ENCODE assay signal across 19 mouse cellular contexts in genomic region chr11:109559241-109559640, GRCm38 (mm10). TPM values are rescaled to one million over a fixed set of nuclear protein-coding genes. Genes with fewer than 3 reads are reported as not detected.
DNase-seq lines count a peak whose midpoint lies in the region; ATAC-seq and TF ChIP-seq lines count a peak whose summit lies in the region.
"Had no signal": no experiment of that assay in that cellular context is flagged by ENCODE, and none has a peak within 500 bp of the region (broad histone marks: within the 10 kb centered on the region; RNA-seq: fewer than 3 reads in every experiment).

No protein-coding gene starts in this region.

- no peak for ATAC-seq in midbrain, embryonic 15.5 days (replicated peaks)
- ATAC-seq: CD4-positive, CD25-positive, alpha-beta regulatory T cell, adult 4 months had no signal

- no peaks in the 10 kb centered on the region for H3K27me3 ChIP-seq in midbrain, embryonic 15.5 days (replicated peaks)
- H3K27me3 ChIP-seq: embryonic facial prominence, embryonic 12.5 days; hindbrain, embryonic 13.5 days had no signal

- H3K9ac ChIP-seq in midbrain, embryonic 15.5 days, result no peak overlapping the region
- H3K9ac ChIP-seq: embryonic facial prominence, embryonic 12.5 days; hindbrain, embryonic 13.5 days; lung, embryonic 14.5 days had no signal

- DNase-seq in adrenal gland, adult 8-10 months, result peak; percentile 8
- no peak for DNase-seq in adrenal gland, postnatal 36 days
- DNase-seq in kidney, adult 11 months, result peak; percentile 36
- DNase-seq in kidney, postnatal 10 days, result no peak
- DNase-seq in lung, postnatal 10 days, result peak; percentile 19
- no peak for DNase-seq in lung, adult 2 months
- DNase-seq in spleen, adult 12 weeks (ENCODE audit: low spot score), result no peak
- DNase-seq: cerebellum, adult 18-20 months; left cerebral cortex, postnatal 4 days; lung, embryonic 14.5 days; right cerebral cortex, adult 18-20 months; spleen, adult 18-20 months; thymus, adult 18-20 months had no signal

- 58% methylated on average over 12 of the region's 12 CpGs for WGBS in lung, adult 2 months
- 87% methylated on average over 12 of the region's 12 CpGs for WGBS in midbrain, embryonic 15.5 days

- H3K9me3 ChIP-seq in midbrain, embryonic 15.5 days, result no peaks in the 10 kb centered on the region
- H3K9me3 ChIP-seq: embryonic facial prominence, embryonic 12.5 days; G1E; hindbrain, embryonic 13.5 days had no signal

- H3K4me2 ChIP-seq in midbrain, embryonic 15.5 days, result no peak overlapping the region
- H3K4me2 ChIP-seq: embryonic facial prominence, embryonic 12.5 days; hindbrain, embryonic 13.5 days; lung, embryonic 14.5 days had no signal

- peaks cover 9% of the 10 kb centered on the region for H3K4me1 ChIP-seq in lung, adult 2 months (ENCODE audit: control insufficient read depth, insufficient read depth, low read length)
- no peaks in the 10 kb centered on the region for H3K4me1 ChIP-seq in midbrain, embryonic 15.5 days
- H3K4me1 ChIP-seq: hindbrain, embryonic 13.5 days had no signal

- TF ChIP-seq POLR2A in lung, adult 2 months (IDR thresholded peaks at IDR 0.05; ENCODE audit: borderline replicate concordance, extremely low read depth, low read depth, low read length), result no peak

- TF ChIP-seq CTCF in lung, adult 2 months (IDR thresholded peaks at IDR 0.05; ENCODE audit: insufficient read depth, low read length), result no peak

- no peak overlapping the region for H3K4me3 ChIP-seq in lung, adult 2 months (replicated peaks; ENCODE audit: extremely low read depth, low read depth, low read length)
- no peak overlapping the region for H3K4me3 ChIP-seq in midbrain, embryonic 15.5 days
- H3K4me3 ChIP-seq: embryonic facial prominence, embryonic 12.5 days; hindbrain, embryonic 13.5 days; layer of hippocampus, adult 2 months had no signal

- H3K36me3 ChIP-seq in midbrain, embryonic 15.5 days (replicated peaks), result no peaks in the 10 kb centered on the region
- H3K36me3 ChIP-seq: embryonic facial prominence, embryonic 12.5 days; G1E; hindbrain, embryonic 13.5 days had no signal

- no peak overlapping the region for H3K27ac ChIP-seq in midbrain, embryonic 15.5 days
- H3K27ac ChIP-seq: embryonic facial prominence, embryonic 12.5 days; hindbrain, embryonic 13.5 days; layer of hippocampus, adult 2 months had no signal

RNA-seq across cellular contexts. Expression of gene Wipi1, which starts 52.5 kb away (rescaled TPM):
- 10 to 100 TPM; 32.2 to 43.7 (median 40.0) TPM for total RNA-seq in adrenal gland, adult 8-10 months (2022)
- total RNA-seq in adrenal gland, postnatal 36 days (2021), result 10 to 100 TPM; 26.8 to 56.0 TPM
- 16.3 and 20.3 TPM in 2 replicates for polyA plus RNA-seq in lung, adult 2 months (2012; rRNA removed)
- polyA plus RNA-seq in midbrain, embryonic 15.5 days (2015; fragmentation: Nextera tagmentation; extraction: Ambion mirVana), result 14.8 and 15.2 TPM in 2 replicates
- polyA plus RNA-seq: CD4-positive, CD25-positive, alpha-beta regulatory T cell, adult 4 months had no signal

Comparison
In these comparisons a context has a peak if more than half of its experiments do, and no peak if none do; other contexts are left out.
1. DNase-seq: peak in adrenal gland, adult 8-10 months (single experiment), kidney, adult 11 months (single experiment) and lung, postnatal 10 days (single experiment); none in adrenal gland, postnatal 36 days (0 of 2), kidney, postnatal 10 days (single experiment), lung, adult 2 months (single experiment) and spleen, adult 12 weeks (single experiment).